Mouse (Mus musculus) forebrain, embryonic 16.5 days (tissue): Measurements from ENCODE around the gene Ip6k1. TPM values are rescaled to one million over a fixed set of nuclear protein-coding genes. Genes with fewer than 3 reads are reported as not detected.

ENCODE experiments used
- ATAC-seq: fragments of 200-750 bp; cut with Nextera tagmentation; 2 replicates; pipeline ENCODE4 v1.8.0; 2017; ENCODE audit warnings: mild to moderate bottlenecking, moderate library complexity
- H3K27ac ChIP-seq: fragments of 300-500 bp; sonication (generic); 2 replicates; pipeline ENCODE4 v1.5.1; 2014; ENCODE audit warnings: low read length, control low read depth
- H3K27me3 ChIP-seq: fragments of 300-500 bp; sonication (generic); replicated peaks from 2 replicates; pipeline ENCODE4 v1.6.1; 2014; ENCODE audit warnings: low read length; ENCODE audit not compliant: control insufficient read depth, insufficient read depth
- H3K36me3 ChIP-seq: fragments of 300-500 bp; sonication (generic); 2 replicates; pipeline ENCODE4 v1.6.1; 2014; ENCODE audit not compliant: control insufficient read depth, insufficient read depth
- H3K4me1 ChIP-seq: fragments of 300-500 bp; sonication (generic); replicated peaks from 2 replicates; pipeline ENCODE4 v1.6.1; 2014; ENCODE audit warnings: low read length; ENCODE audit not compliant: control insufficient read depth, insufficient read depth
- H3K4me2 ChIP-seq: fragments of 300-500 bp; sonication (generic); 2 replicates; pipeline ENCODE4 v1.6.1; 2014; ENCODE audit warnings: mild to moderate bottlenecking, low read length, control low read depth
- H3K4me3 ChIP-seq: fragments of 300-500 bp; sonication (generic); replicated peaks from 2 replicates; pipeline ENCODE4 v1.5.1; 2014; ENCODE audit warnings: mild to moderate bottlenecking, low read length, control low read depth
- H3K9ac ChIP-seq: fragments of 300-500 bp; sonication (generic); replicated peaks from 2 replicates; pipeline ENCODE4 v1.6.1; 2014; ENCODE audit warnings: low read depth, low read length, control low read depth
- H3K9me3 ChIP-seq: fragments of 300-500 bp; sonication (generic); 2 replicates; pipeline ENCODE4 v1.6.1; 2016; ENCODE audit warnings: low read length; ENCODE audit not compliant: control insufficient read depth
- WGBS: fragments of 180-500 bp; shearing (Covaris S2); extraction: QIAGEN DNeasy Blood & Tissue Kit; methylation state at CpG from one replicate; pipeline ENCODE4 v1.1.7; 2014; 5-methylcytosine and 5-hydroxymethylcytosine counted together
- polyA plus RNA-seq: library from polyadenylated mRNA; unstranded; fragments of >200 nt; fragmentation: Nextera tagmentation; extraction: Ambion mirVana; gene quantifications from 2 replicates; pipeline ENCODE4 v1.2.1, GENCODE M21; 2015

Gene Ip6k1
- polyA plus RNA-seq, 1 experiment from 2014 or later = 116 TPM

DNA sequence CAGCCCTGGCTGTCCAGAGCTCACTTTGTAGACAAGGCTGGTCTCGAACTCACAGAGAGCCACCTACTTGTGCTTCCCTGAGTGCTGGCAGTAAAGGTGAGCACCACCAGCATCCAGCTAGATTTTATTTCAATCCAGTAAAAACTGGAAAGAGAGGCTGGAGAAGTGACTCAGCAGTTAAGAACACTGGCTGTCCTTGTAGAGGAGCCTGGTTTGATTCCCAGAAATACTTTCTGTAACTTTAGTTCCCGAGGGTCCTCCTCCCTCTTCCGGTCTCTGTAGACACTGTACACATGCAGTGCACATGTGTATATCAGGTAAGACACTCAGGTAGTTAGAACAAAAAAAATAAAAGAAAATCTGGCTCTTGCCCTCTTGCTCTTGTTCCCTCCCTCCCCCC is 14.4 kb upstream of the Ip6k1 start:
- Histone ChIP-seq H3K4me3 (no peak overlapping the region), H3K27ac (no peak overlapping the region), H3K4me1 (peaks cover 14% of the 10 kb centered on the region), H3K9me3 (no peaks in the 10 kb centered on the region), H3K36me3 (no peaks in the 10 kb centered on the region), H3K27me3 (0 out of 2 replicates have a peak, but pooled peaks cover 3% of the 10 kb centered on the region), H3K4me2 (no peak overlapping the region), H3K9ac (no peak overlapping the region)
- 82% methylated on average over 3 of the region's 3 CpGs for WGBS
- no peak for ATAC-seq

DNA sequence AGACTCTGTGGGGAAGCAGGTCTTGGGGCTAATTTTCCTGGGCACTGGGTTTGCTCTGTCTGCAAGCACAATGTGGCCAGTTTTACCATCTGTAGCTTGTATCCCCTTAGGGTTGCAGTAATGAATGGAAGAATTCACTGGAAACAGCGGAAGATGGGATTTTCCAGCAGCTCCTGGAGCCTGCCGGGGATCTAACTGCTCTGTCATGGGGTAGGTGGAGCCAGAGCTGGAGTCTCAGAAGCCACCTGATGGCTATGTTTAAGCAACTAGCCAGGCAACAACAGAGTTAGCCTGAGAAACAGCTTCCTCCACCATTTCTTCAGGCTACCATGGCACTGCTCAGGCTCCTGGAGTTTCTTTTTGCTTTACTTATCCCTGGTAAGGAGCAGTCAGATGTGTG is 10.1 kb upstream of the Ip6k1 start, which contains the start of gene Cdhr4:
Gene Cdhr4 (plus strand): TSS at position 301 of the 400 bp plus-strand sequence.
- H3K4me2 ChIP-seq = no peak within 1 kb of the TSS
- no peak for ATAC-seq
- H3K9ac ChIP-seq = no peak within 1 kb of the TSS
- 68% methylated on average over 2 of the region's 2 CpGs for WGBS
- H3K4me3 ChIP-seq = no peak within 1 kb of the TSS
- no peak within 1 kb of the TSS for H3K27ac ChIP-seq
- no peaks in the 10 kb centered on the region for H3K4me1 ChIP-seq
- H3K36me3 ChIP-seq = no peaks in the 10 kb centered on the region
- no peaks in the 10 kb centered on the region for H3K27me3 ChIP-seq
- H3K9me3 ChIP-seq = no peaks in the 10 kb centered on the region

DNA sequence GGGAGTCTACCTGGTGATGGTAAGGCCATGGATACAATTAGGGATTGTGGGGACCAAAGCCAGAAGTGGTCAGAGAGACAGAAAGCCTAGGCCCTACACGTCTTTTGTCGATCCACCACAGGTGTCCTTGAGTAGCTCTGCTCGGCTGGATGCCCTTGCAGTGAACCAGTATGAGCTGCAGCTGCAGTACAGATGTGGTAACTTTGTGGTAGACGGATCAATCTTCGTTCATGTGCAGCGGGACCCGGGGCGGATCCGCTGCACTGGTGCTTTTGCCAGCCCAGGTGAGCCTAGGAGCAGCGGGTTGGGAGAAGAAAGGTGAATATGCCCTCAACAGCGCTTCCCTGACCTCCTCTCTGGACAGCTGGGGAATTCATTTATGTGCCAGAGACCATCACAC is 9.3 kb upstream of the Ip6k1 start:
- no peak overlapping the region for H3K27ac ChIP-seq
- no peak for ATAC-seq
- 80% methylated on average over 11 of the region's 11 CpGs for WGBS

DNA sequence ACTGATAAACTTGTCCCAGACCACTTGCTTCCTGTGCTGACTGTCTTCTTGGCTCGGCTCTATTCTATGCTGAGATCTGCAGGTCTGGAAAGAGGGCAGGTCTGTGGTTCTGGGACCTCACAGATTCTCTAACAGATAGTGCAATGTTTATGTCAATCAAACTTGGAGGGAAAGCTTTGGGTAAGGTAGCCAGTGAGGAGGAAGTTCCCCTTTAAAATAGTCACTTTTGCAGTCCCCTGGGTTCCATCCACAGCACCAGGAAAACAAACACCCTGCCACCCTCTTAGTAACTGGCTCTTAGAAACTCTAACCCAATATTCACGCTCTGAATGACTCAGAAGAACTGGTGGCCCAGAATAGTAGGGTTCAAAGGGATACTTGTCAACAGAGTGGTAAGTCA is 7.8 kb upstream of the Ip6k1 start:
- 68% methylated on average over 2 of the region's 2 CpGs for WGBS
- Histone ChIP-seq H3K4me2 (no peak overlapping the region), H3K4me3 (no peak overlapping the region), H3K36me3 (no peaks in the 10 kb centered on the region), H3K4me1 (no peaks in the 10 kb centered on the region), H3K9ac (no peak overlapping the region), H3K27me3 (no peaks in the 10 kb centered on the region), H3K27ac (no peak overlapping the region), H3K9me3 (no peaks in the 10 kb centered on the region)
- no peak for ATAC-seq

More for the DNA sequence above, 9.3 kb upstream of the Ip6k1 start:
- Histone ChIP-seq H3K9me3 (no peaks in the 10 kb centered on the region), H3K4me1 (no peaks in the 10 kb centered on the region), H3K4me2 (no peak overlapping the region), H3K9ac (no peak overlapping the region), H3K4me3 (no peak overlapping the region), H3K36me3 (no peaks in the 10 kb centered on the region), H3K27me3 (no peaks in the 10 kb centered on the region)

DNA sequence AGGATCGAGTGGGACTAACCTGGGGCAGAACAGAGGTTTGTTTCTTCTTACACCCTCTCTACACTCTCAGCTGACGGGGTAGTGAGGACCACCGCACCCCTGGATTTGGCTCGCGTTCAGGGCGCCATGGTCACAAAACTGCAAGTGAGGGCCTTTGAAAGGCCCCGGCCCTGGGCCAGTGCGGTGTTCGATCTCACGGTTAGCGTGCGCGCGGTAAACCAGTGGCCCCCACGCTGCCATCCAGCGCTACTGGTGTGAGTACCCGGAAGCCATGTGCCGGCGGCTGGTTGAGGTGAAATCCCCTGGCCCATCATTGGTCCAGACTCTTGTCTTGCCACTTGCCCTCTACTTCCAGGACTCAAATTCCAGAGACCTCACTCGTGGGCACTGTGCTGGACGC is 6.8 kb upstream of the Ip6k1 start:
- H3K4me1 ChIP-seq = no peaks in the 10 kb centered on the region
- no peak for ATAC-seq
- H3K27ac ChIP-seq = no peak overlapping the region
- H3K36me3 ChIP-seq = no peaks in the 10 kb centered on the region
- H3K9ac ChIP-seq = no peak overlapping the region
- 94% methylated on average over 21 of the region's 21 CpGs for WGBS
- H3K27me3 ChIP-seq = no peaks in the 10 kb centered on the region; the same call in 1 of the 2 replicates
- H3K4me3 ChIP-seq = no peak overlapping the region
- H3K4me2 ChIP-seq = no peak overlapping the region
- no peaks in the 10 kb centered on the region for H3K9me3 ChIP-seq

DNA sequence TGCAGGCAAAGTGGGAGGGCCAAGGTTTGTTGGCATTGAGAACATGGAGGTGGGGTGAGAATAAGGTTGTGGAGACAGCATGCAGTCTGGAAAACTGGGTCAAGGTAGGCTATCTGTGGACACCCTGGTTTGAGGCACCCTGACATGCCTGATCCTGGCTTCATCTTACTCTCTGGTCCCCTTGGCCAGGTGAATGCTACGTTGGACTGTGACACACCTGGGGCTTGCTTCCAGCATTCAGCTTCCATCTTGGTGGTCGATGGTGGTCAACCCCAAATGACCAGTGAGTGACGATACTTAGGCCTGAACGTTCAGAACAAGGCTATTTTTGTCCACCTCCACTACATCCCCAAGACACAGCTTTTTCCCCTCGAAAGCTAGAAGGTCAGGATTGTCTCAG is 6.3 kb upstream of the Ip6k1 start, which contains the start of gene Gm20662:
Gene Gm20662 (plus strand): TSS at position 301 of the 400 bp plus-strand sequence.
- H3K4me1 ChIP-seq = no peaks in the 10 kb centered on the region
- no peak within 1 kb of the TSS for H3K4me3 ChIP-seq
- H3K4me2 ChIP-seq = no peak within 1 kb of the TSS
- no peaks in the 10 kb centered on the region for H3K36me3 ChIP-seq
- no peak within 1 kb of the TSS for H3K9ac ChIP-seq
- no peaks in the 10 kb centered on the region for H3K9me3 ChIP-seq
- ATAC-seq = no peak
- H3K27me3 ChIP-seq = no peaks in the 10 kb centered on the region; the same call in 1 of the 2 replicates
- no peak within 1 kb of the TSS for H3K27ac ChIP-seq
- WGBS = 91% methylated on average over 5 of the region's 5 CpGs

DNA sequence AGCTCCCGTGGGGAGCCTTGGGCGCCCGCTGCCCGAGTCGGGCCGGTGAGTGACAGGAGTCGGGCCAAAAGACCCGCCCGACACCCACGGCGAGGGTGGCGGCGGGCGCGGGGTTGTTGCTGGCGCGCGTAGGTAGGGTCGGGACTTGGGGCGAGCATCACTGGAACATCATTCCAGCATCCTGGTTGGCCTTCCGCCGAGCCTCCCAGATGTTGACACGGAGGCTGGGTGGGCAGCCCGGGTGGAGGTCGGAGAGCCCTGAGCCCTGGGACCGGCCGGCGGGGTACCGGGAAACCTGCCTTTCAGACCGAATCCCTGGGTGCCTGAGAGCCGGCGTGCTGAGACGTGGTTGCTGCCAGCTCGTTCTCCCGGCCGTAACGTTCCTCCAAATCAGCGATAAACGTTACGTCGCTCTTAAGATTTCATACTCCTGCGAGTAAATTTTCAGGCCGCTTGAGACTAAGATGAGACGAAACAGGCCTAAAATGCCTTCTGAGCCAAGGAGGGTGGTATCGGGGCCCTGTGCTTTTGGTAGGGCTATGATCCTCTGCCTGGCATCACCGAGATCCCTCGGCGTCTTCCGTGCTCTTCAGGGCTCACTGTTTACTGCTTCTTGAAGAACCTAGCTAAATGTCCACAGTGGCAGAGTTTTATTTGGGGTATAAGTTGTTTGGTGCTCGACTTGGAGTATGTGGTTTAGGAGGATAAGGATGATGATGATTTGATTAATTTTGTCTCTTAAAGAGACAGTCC is 653 bp downstream of the Ip6k1 start:
- 0% methylated on average over 50 of the region's 50 CpGs for WGBS

DNA sequence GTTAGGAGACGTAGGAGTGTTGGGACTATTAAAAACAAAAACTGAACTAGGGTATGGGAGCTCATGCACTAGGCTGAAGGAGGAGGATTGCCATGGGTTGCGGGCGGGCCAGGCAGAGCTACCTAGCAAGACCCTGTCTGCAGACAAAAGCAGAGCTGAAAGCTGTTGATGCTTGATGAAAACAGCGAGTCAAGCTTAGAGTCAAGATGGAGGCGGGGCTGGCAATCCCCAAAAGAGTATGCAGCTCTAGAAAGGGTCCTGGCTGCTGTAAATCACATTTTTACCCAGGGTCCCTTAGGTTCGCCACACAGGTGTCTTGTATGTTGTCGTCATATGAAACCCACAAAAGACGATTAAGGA is 1.2 kb downstream of the Ip6k1 start:
- ATAC-seq = no peak
- Histone ChIP-seq H3K4me3 (peak overlapping the region; percentile 88), H3K36me3 (no peaks in the 10 kb centered on the region), H3K4me1 (peaks cover 25% of the 10 kb centered on the region), H3K27ac (peak overlapping the region; percentile 94), H3K27me3 (no peaks in the 10 kb centered on the region; the same call in 1 of the 2 replicates), H3K4me2 (peak overlapping the region; percentile 88), H3K9ac (peak overlapping the region; percentile 98), H3K9me3 (no peaks in the 10 kb centered on the region)
- WGBS = 10% methylated on average over 8 of the region's 8 CpGs

More for the DNA sequence above, 653 bp downstream of the Ip6k1 start:
- Histone ChIP-seq H3K9ac (peak overlapping the region; percentile 98), H3K4me2 (peak overlapping the region; percentile 88), H3K27ac (peak overlapping the region; percentile 94), H3K27me3 (no peaks in the 10 kb centered on the region; the same call in 1 of the 2 replicates), H3K9me3 (no peaks in the 10 kb centered on the region), H3K4me1 (peaks cover 25% of the 10 kb centered on the region), H3K36me3 (no peaks in the 10 kb centered on the region), H3K4me3 (peak overlapping the region; percentile 88)
- ATAC-seq = peak; percentile 44

DNA sequence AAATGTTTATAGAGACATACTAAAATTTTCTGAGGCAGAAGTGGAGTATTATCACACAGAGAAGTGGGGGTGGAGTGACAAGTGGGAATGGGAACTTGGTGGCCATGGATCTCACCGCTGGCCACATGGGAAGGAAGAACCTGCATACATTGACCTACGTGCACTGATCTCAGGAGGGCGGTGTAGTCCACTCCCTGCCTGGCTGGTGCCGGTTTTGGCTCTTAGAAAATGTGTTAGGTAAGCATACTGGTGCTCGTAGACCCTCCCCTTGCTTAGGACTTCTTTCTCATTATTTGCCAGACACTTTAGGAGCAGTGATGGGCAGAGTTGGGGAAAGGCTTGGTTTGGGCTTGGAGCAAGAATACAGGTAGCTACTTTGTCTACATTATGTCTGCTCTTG is 5.7 kb downstream of the Ip6k1 start:
- ATAC-seq = no peak
- H3K27ac ChIP-seq = no peak overlapping the region
- no peaks in the 10 kb centered on the region; the same call in 1 of the 2 replicates for H3K36me3 ChIP-seq

More for the DNA sequence above, 5.7 kb downstream of the Ip6k1 start:
- Histone ChIP-seq H3K9me3 (no peaks in the 10 kb centered on the region), H3K9ac (no peak overlapping the region), H3K4me1 (peaks cover 18% of the 10 kb centered on the region), H3K4me2 (no peak overlapping the region), H3K27me3 (no peaks in the 10 kb centered on the region), H3K4me3 (no peak overlapping the region)
- WGBS = 94% methylated on average over 5 of the region's 5 CpGs
